Mouse (Mus musculus): Measurements from ENCODE around the gene Ralbp1.

- TF ChIP-seq POLR2A (IDR thresholded peaks at IDR 0.05; ENCODE audit: low read depth, low read length) (no peak), CTCF (conservative IDR thresholded peaks at IDR 0.05; ENCODE audit: insufficient read depth, insufficient read length, low read depth, low read length) (no peak)
Measured at GRCm38 (mm10) chr17:65916135-65916668, 30.6 kb upstream of the Ralbp1 start.

Data from kidney, adult 2 months (tissue).